Mouse (Mus musculus) kidney, embryonic 14.5 days (tissue): Measurements from ENCODE around the gene Plekho1. TPM values are rescaled to one million over a fixed set of nuclear protein-coding genes. Genes with fewer than 3 reads are reported as not detected.

ENCODE experiments used
- polyA plus RNA-seq: library from polyadenylated mRNA; unstranded; fragments of >200 nt; fragmentation: Nextera tagmentation; extraction: Ambion mirVana; gene quantifications from 2 replicates; pipeline ENCODE4 v1.2.1, GENCODE M21; 2014

The Plekho1 gene
- polyA plus RNA-seq, 1 experiment from 2014 or later = 39.3 TPM

Other genes starting within 250 kb of the Plekho1 start
- 37.5 and 56.6 TPM in 2 replicates for gene Tars2, start 235.8 kb downstream of the Plekho1 start, polyA plus RNA-seq
- gene Rprd2, start 177.1 kb downstream of the Plekho1 start, polyA plus RNA-seq = 20.4 and 27.2 TPM in 2 replicates
- gene Prpf3, start 140.1 kb downstream of the Plekho1 start, polyA plus RNA-seq = 51.2 and 60.8 TPM in 2 replicates
- gene Mrps21, start 124.5 kb downstream of the Plekho1 start, polyA plus RNA-seq = 377 and 496 TPM in 2 replicates
- gene Ciart, start 113.8 kb downstream of the Plekho1 start, polyA plus RNA-seq = 4.0 and 5.3 TPM in 2 replicates
- 33.6 and 35.6 TPM in 2 replicates for gene BC028528, start 104.0 kb downstream of the Plekho1 start, polyA plus RNA-seq
- 40.4 and 83.2 TPM in 2 replicates for gene Aph1a, start 102.0 kb downstream of the Plekho1 start, polyA plus RNA-seq
- gene Car14, start 91.3 kb downstream of the Plekho1 start, polyA plus RNA-seq = 21.0 and 25.9 TPM in 2 replicates
- 78.3 and 89.0 TPM in 2 replicates for gene Anp32e, start 66.8 kb downstream of the Plekho1 start, polyA plus RNA-seq
- gene Vps45, start 62.5 kb upstream of the Plekho1 start, polyA plus RNA-seq = 24.3 and 33.0 TPM in 2 replicates
- gene Otud7b, start 108.5 kb upstream of the Plekho1 start, polyA plus RNA-seq = 9.4 and 18.1 TPM in 2 replicates
- 14.0 and 22.6 TPM in 2 replicates for gene Mtmr11, start 166.0 kb upstream of the Plekho1 start, polyA plus RNA-seq
- 220 and 235 TPM in 2 replicates for gene Sf3b4, start 176.3 kb upstream of the Plekho1 start, polyA plus RNA-seq
- 2.2 and 3.3 TPM in 2 replicates for gene Sv2a, start 185.2 kb upstream of the Plekho1 start, polyA plus RNA-seq
- 65.0 and 70.9 TPM in 2 replicates for gene Bola1, start 223.7 kb upstream of the Plekho1 start, polyA plus RNA-seq
- gene Hist2h2ab, start 223.9 kb upstream of the Plekho1 start, polyA plus RNA-seq = 2.2 and 2.4 TPM in 2 replicates
- gene Hist2h2ac, start 224.9 kb upstream of the Plekho1 start, polyA plus RNA-seq = 11.3 and 17.1 TPM in 2 replicates
- 9.2 and 13.1 TPM in 2 replicates for gene Hist2h2be, start 225.1 kb upstream of the Plekho1 start, polyA plus RNA-seq
- 5.4 and 6.9 TPM in 2 replicates for gene Hist2h3c2, start 243.1 kb upstream of the Plekho1 start, polyA plus RNA-seq
- gene Hist2h2aa2, start 244.3 kb upstream of the Plekho1 start, polyA plus RNA-seq = 33.3 and 69.4 TPM in 2 replicates
- 18.3 and 20.3 TPM in 2 replicates for gene Hist2h2aa1, start 249.5 kb upstream of the Plekho1 start, polyA plus RNA-seq